Mouse (Mus musculus) embryo, embryonic 11.5 days (tissue): ENCODE measurements at regions not wholly inside any gene's neighbourhood (a gene's known extent, or its start where the extent isn't known, plus 50 kb on each side); places are given as distances from the start of the nearest gene placed in this dataset.
A peak's percentile ranks its signal among the peaks of the same experiment; 100 is the strongest.

Experiments
- DNase-seq: peaks from one replicate; pipeline ENCODE4 v3.0.0-alpha.2; 2012; ENCODE audit warnings: low read depth, low spot score

- DNase-seq, result peak; percentile 20
These were observed 569.9 kb upstream of the Gm10800 start for GRCm38 (mm10) chr2:99236968-99237367.
